Mouse (Mus musculus): ENCODE measurements around the gene Naa11.

Naa11 gene

DNA sequence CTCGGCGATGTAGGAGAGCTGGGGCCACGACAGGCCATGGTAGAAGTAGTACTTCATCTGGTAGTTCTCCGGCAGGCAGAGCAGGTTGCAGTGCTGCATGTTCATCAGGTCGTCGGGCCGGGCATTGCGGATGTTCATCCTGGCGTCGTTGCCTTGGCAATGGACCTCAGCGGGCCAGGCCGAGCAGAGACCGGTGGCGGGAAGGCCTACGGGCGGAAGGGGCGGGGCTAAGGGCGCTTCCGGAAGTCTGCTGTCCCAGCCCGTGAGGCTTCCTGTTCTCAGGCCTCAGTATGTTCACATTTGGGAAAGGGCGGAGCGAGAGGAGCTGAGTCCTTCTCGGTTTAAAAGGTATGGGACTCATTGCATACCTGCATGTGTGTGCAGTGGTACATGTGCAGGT, at the start of gene Naa11:
Gene Naa11 (minus strand): TSS at position 220 of the 400 bp plus-strand sequence.
- no peak for DNase-seq (ENCODE audit: low read depth, low spot score)

DNA sequence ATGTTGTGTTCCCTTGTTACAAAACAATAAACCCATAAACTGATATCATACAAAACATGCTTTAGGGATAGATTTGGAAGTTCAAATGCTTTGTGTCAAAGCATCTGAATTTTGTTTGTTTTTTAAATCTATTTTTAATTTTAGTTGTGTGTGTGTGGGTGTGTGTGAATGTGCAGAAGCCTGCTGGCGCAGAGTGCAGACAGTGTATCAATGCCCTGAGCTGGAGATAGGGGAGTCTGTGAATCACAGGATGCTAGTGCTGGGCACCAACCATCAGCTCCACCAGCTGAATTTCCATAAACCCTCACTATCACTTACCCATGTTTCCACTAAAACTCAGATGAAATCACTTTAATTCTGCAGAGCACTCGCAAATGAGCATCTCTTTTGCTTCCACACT, 40.3 kb upstream of the Naa11 start:
- DNase-seq (ENCODE audit: low read depth, low spot score): peak; percentile 17

DNA sequence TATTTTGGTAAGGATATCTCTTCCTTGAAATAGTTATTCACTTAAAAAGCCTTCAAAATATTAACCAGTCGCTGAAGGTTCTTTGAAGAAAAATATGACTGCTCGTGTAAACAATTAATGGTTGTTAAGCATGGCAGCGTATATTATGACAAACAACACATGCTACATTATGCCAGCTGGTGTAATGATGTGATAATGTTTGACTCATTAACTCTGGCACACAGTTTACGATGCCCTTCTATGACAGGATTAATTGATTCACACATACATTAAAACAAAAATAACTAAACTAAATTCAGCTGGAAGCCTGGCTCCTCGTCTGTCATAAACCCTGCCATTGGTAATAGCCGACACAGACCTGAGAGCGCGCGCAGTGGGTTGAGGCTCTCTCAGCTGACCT, 37.8 kb upstream of the Naa11 start:
- DNase-seq (ENCODE audit: low read depth, low spot score): no peak

DNA sequence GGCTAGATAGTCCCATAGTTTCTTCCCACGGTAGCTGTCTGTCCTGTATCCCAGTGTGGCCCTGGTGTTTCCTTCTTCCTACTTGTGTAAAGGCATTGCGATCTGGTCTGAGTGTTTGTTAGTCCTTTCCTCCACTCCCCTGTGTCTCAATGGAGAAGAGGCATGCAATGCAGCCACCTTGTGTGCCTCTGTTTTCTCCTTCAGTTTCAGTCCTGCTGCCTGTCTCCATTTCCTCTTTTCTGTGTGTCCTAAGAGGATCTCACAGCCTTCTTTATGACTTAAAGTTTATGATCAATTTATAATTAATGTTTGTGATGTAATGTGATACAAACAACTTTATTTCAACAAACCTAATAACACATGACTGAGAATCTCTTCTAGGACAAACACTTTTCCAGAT, 29.5 kb upstream of the Naa11 start:
- no peak for DNase-seq (ENCODE audit: low read depth, low spot score)

DNA sequence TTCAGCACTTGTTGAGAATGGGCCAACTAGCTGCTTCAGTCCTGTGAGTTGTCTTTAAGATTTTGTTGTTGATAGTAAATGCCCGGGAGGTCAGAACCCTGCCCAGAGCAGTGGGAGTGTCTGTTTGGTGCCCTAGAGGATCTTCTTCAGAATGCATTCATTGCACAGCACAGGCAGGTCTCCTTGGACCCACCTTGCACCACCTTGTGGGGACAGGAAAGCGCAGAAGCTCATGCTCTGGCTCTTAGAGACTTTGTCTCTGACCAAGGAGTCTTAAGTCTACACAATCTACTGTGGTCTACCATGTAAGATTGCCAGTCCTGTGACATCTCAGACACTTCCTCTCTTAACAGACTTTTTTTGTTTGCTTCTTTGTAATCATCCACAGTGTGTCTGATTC, 25.0 kb upstream of the Naa11 start:
- DNase-seq (ENCODE audit: low read depth, low spot score): no peak

DNA sequence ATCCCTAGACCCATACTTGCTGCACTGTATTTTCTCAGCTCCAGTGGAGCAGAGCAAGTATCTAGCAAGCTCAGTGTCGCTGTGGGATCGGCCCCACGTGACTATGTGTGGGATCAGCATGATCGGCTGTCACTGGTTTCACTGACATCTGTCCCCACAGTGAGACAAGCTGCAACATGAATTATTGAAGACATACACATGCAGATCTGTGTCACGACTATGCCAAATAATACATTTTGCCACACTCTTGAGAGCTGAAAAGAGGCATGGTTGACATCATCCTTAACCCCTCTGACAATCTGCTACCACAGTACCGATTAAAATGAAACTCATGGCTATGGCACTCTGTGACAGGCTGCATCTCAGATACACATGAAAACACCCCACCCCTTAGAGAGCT, 23.7 kb upstream of the Naa11 start:
- DNase-seq (ENCODE audit: low read depth, low spot score): peak; percentile 55

DNA sequence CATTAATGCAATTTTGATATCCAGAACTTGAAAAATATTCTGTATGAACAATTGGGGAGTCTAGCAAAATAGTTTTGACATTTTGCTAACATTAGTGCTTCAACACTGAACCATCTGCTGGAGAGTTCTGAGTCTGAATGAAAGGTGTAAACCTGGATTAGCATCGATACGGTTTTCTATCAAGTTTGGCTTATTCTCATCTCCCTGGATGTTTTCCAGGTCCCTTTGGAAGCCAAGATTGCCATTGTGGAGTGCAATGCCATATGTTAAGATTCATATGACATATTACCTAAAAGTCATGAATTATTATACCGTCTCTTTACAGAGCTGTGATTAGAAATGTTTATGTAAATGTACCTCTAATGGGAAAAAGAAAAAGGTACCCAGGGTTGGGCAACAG, 21.5 kb upstream of the Naa11 start:
- DNase-seq (ENCODE audit: low read depth, low spot score): peak; percentile 54

DNA sequence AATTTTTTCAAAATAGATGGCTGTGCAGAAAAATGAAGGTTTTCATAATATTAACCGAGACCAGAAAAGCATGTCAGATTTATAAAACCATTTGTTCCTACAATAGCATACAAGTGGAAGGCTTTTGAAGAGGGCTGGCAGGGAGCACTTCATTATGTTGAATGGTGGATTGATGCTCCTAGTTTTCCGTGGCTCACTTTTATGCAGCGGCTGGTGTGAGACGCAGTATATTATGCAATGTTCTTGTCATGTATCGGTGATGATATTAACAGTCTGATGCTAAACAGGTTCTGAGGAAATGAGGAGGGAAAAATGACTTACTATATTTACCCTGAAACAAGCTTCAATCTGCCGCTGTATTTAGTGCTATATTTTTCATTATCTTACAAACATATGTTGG, 18.0 kb upstream of the Naa11 start:
- DNase-seq (ENCODE audit: low read depth, low spot score): peak; percentile 27

DNA sequence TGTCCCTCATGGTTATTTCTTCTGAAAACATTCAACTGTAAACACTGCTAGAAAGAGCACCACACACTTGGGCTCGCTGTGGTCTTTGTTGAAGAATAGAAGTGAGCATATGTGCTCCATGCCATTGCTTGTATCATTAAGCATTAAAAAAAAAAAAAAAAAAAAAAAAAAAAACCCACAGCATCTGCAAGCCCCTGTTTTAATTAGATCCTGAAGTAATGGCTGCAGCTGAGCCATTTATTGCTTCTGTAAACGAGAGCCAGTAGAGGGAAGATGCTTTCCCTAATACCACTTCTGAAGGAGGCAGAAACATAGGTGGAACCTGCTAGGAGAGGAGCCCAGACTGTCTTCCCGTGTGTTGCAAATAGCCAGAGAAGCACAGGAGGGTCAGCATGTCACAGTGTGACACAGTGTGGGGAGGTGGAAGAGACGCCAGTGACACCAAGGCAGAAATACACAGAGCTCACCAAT, 17.1 kb upstream of the Naa11 start:
- DNase-seq (ENCODE audit: low read depth, low spot score): no peak

DNA sequence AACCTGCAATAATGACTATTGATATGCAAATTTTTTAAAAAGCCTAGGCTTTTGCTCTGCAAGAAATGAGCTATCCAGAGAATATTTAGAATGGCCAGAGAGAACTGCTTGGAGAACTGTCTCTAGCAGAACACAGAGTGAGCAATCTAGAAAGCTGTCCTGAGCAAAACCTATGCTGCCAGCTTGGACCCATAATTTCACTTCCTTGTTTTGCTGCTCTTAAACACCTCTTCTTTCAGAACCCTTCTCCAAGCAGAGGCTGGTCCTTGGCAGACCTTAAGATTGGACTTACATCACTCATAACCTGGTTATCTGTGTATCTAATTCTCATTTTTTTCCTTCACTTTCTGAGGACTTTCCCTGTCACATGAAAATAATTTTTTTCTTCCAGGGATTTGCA, 8.9 kb upstream of the Naa11 start:
- no peak for DNase-seq (ENCODE audit: low read depth, low spot score)

DNA sequence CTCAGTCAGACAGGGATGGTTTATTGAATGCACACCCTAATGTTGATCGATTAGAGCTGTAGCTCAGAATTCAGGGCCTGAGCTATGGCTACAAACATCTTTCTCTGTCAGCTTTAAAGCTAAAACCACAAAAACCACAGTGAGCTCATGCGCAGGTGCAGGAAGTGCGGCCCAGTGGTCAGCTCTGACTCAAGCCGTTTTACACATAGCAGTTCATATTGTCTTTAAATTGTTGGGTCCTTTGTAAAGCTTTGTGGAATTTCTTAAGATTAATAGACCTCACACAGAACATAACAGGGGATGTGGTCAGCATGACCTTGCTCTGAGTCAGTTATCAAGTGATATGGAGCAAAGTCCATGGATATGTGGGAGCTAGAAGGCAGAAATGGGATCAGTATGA, 5.4 kb upstream of the Naa11 start:
- DNase-seq (ENCODE audit: low read depth, low spot score): no peak

DNA sequence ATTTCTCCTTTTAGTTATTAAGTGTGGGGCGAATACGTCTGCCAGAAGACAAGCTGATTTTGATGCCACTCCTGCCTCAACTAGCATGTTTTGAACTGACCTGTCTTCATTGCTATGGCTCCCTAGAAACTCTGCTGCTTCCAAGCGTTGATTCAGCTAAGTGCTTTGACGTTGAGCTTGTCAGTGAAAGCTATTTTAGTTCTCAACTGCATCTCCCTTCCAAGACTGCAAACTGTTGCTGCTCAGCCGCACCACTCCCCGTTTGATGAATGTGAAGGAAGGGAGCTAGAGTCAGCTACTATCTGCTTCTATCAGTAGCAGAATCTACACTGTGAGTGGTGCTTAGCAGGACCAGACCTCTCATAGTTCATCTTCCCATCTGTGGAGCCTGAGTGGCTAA, 4.6 kb downstream of the Naa11 start:
- DNase-seq (ENCODE audit: low read depth, low spot score): peak; percentile 49

DNA sequence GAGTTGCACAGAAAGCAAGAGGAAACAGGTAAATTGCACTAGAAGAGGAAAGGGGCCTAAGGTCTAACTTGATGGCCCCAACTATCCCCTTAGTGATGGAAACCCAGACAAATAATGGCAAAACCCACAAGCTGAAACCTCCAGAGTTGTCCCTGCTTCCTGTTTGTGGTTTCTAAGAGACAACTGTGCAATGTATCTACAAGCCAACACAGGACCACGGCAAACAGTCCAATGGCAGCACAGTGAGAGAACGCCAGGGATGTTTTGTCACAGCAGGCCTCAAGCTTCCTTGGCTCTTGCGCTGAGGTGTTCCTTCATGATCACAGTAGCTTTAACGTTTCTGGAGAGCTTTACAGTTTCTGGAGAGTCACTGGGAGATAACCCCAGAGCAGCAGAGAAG, 7.8 kb downstream of the Naa11 start:
- DNase-seq (ENCODE audit: low read depth, low spot score): no peak

DNA sequence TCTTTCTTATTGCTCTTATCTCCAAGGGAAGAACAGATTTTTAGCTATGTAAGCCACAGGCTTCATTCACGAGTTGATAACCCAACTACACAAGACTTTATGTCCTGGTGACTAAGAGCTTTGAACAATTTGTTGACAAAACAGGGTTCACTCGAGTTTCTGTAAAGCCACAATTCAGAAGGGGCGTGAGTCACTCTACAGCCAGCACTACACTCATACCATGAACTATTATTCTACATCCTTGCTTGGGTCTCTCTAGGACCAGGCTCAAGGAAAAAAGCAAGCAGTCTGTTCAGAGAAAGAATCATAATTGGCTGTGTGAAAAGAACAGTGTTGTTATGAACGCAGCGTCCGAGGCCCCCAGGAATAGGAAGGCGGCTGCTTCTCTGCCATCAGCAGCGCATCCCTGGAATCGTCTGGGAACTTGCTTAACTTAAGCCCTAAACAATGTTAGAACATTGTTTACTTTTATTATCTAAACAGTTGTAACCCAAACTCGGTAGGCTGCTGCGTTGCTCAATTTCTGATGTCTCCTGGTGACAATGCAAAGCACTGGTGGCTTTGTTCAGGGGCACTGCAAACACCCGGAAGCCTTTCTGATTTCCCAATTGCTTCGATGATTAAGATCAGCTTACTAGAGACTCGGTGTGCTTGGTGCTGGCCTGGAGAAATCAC, 9.5 kb downstream of the Naa11 start:
- no peak for DNase-seq (ENCODE audit: low read depth, low spot score)

DNA sequence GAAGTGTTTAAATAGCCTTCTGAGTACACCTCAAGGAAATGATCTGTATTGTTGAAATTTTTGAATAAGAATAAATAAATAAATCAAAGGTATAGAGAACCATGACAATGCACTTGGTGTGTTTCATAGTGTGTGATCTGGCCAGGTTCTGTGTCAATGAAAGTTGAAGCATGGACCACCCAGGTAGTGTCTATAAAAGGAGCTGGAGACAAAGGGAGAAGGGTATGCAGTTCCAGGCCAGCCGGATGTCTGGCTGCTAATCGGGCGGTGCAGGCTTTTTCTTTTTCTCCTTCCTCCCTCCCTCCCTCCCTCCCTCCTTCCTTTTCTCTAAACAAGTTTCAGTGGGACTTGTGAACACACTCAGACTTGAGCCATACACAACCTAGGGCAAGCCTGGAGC, 12.2 kb downstream of the Naa11 start:
- DNase-seq (ENCODE audit: low read depth, low spot score): no peak

DNA sequence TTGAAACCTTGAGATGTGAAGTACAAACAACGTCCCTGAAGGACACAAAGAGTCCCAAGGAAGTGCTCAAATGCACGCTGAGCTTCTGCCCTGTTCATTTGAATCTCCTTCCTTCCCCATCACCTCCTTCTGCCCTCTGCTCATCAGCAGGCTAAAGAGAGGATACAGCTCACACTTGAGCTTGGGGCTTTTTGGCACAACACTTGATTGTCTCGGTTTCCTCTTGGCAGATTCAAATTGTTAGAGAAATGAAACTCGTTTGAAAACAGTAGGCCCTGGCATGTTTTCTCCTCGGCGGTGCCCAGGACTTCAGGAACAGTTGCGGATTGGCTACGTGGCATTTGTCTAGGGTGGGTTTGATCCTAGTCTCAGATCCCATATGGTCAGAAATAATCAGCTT, 27.4 kb downstream of the Naa11 start:
- peak; percentile 57 for DNase-seq (ENCODE audit: low read depth, low spot score)

DNA sequence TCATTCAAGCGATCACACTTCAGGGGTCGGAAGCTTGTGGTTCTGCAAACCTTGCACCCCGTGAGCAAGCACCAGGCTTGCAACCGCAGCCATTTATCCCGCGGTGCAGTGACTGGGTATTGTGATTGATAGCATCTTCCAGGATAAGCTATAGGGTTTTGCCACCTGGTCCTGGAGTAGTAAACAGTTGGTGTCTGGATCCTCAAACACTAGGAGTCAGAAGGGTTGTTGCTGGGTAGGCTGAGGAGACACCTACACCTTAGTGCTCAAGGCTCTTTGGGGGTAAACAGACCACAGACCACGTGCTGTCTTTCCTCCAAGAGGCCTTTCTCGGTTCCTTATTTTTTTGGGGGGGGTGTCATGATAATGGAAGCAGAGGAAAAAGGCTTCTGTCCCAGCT, 27.9 kb downstream of the Naa11 start:
- no peak for DNase-seq (ENCODE audit: low read depth, low spot score)

DNA sequence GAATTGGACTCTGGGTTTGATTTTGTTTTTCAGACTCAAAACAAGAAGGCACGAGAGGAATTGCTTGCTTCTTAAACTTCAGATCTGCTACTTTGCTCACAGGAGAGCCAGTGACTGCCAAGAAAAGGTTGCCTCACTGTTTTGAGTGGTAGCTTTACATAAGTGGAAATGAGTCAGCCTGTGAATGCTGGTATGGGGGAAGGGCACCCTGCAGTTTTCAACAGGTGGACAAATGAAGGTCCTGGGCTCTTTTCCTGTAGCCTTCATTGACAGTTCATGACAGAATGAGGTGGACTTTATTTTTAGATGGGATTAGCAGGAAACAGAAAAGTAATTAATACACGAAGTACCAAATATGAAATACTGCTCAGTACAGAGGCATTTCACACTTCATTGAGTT, 29.6 kb downstream of the Naa11 start:
- DNase-seq (ENCODE audit: low read depth, low spot score): peak; percentile 59

DNA sequence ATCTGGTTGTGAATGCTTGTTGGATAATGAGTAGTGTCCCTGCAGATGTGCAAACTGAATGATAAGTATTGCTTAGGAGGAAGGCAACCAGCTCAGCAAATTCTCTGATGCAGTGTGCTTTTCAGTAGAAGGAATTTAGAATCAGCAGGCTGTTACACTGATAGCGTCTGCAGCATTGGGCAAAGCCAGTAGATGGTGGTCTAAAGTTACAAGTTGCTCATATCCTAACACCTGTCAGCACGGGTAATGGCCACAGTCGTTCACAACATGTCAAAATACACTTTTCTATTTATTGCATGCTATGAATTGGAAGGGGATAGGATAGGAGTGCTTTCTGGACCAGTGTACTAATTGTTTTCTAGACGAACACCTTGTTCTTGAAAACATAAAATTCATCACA, 33.1 kb downstream of the Naa11 start:
- no peak for DNase-seq (ENCODE audit: low read depth, low spot score)

DNA sequence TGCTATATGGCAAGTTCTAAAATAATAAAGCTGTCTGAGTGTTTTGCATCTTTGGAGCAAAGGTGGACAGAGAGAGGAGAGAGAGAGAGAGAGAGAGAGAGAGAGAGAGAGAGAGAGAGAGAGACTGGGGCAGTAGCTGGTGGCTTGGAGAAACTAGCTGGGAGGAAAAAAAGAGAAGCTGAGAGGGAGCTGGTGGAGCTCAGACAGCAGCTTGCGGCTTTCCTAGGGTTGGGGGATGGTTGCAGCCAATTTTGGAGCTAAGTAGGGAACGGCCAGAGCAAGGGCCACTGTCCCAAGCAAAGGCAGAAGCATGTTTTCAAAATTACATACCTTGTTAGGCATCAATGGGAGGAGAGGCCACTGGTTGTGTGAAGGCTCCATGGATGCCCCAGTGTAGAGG, 36.0 kb downstream of the Naa11 start:
- no peak for DNase-seq (ENCODE audit: low read depth, low spot score)

DNA sequence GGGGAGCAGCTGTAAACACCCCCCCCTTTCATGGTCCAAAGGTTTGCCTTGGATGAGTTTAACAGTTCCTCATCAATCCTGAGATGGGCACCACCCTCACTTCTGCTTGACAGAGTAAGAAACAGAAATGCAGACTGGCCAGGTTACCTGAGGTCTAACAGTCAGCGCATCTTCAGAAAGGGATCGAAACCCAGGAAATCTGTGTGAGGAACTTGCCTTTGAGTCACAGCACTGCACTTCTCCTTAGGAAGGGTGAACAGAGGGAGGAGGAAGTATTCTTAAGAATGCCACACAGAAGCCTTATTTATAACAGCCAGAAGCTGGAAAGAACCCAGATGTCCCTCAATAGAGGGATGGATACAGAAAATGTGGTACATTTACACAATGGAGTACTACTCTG, 37.0 kb downstream of the Naa11 start:
- DNase-seq (ENCODE audit: low read depth, low spot score): peak; percentile 7

DNA sequence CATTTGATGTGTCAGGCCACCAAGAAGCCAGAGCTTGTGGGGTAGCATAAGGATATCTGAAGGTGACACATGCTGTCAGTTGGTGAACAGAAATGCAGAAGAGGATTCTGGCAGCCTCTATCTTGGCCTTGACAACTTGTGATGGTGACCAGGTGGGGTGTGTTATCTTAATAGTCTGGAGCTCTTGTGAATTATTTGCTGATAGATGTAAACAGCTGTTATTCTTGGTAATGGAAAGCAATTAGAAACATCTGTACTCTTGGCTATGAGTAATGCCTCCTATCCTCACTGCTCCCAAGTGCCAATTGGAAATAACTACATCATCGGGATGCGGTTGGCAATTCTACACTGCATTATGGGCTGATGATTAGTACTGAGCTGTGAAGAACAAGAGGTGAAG, 43.4 kb downstream of the Naa11 start:
- DNase-seq (ENCODE audit: low read depth, low spot score): peak; percentile 15

DNA sequence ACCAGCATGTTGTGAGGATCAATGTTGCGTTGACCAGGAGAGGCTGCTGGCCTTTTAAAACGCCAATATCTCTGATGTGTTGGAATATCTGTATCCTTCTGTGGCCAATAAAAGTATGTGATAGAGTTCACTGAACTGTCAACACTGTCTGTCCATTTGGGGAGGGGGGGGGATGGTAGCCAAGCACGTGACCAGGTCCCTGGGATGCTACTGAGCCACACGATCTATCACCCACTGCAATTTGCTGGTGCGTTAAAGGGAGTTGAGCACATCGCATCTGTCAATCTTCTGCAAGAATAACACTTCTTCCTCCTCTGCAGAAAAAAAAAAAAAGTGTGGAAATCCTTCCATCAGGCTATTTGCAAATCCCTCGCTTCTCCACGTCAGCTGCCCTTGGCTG, 43.9 kb downstream of the Naa11 start:
- DNase-seq (ENCODE audit: low read depth, low spot score): no peak

DNA sequence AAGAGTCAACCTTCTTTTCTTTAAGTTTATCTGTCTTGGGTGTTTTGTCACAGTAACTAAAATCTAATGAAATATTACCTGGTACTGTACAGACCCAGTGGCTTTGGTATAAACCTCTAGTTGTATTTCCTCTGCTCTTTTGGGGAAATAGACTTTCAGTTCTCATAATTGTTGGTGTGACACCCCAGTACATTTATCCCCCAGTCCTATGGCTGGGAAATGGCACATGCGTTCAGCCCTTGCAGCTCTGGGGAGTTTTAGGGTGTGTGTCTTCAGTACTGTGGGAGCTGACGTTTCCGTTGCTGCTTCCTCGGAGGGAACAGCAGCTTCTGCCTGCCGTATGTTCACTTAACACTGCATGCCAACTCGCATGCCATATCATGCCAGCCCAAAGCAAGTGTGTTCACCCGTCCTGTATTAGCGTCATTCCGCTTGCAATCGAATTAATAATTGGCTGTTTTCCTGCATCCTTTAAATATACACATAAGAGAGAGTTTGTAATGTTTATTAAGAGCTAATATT, 46.4 kb downstream of the Naa11 start:
- peak; percentile 73 for DNase-seq (ENCODE audit: low read depth, low spot score)
